Mouse (Mus musculus): ENCODE measurements around the gene Scn3a.

DNA sequence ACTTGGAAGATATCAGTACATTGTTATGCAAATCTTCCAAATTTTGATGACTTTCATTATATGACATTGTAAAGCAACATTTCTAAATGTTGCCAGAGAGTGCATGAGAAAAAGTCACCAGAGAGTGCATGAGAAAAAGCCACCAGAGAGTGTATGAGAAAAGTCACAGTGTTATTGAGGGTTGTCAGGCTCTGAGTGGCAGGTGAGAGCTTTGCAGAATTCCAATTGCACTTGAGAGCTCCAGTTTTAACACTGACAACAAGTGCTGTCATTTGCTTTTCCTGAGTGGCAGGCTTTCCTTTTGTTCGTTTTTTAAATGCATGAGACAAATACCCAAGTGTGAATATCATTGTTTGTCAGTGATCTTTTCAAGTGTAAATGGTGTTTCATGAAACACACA, 25.6 kb downstream of the Scn3a start:
- TF ChIP-seq CTCF (IDR thresholded peaks at IDR 0.05 in 2 of 3, conservative IDR thresholded peaks at IDR 0.05 in 1 of 3; ENCODE audit: control insufficient read depth in 1 of 3, insufficient read depth in 1 of 3, low read depth in 2 of 3, low read length in 3 of 3, poor library complexity in 1 of 3, severe bottlenecking in 1 of 3) (no peak), NELFE (IDR thresholded peaks at IDR 0.05; ENCODE audit: low read depth, low read length) (no peak), MXI1 (IDR thresholded peaks at IDR 0.05; ENCODE audit: low read depth, low read length) (no peak), POLR2A (IDR thresholded peaks at IDR 0.05; ENCODE audit: control insufficient read depth in 1 of 2, insufficient read depth in 1 of 2, low read depth in 1 of 2, low read length in 2 of 2, poor library complexity in 1 of 2) (no peak), MAFK (IDR thresholded peaks at IDR 0.05; ENCODE audit: borderline replicate concordance, low read depth, low read length) (no peak), GABPA (IDR thresholded peaks at IDR 0.05; ENCODE audit: low read depth, low read length) (no peak), HCFC1 (IDR thresholded peaks at IDR 0.05; ENCODE audit: low read depth, low read length) (no peak), TAL1 (IDR thresholded peaks at IDR 0.05; ENCODE audit: low read length) (no peak), GATA1 (IDR thresholded peaks at IDR 0.05; ENCODE audit: low read depth, low read length) (no peak)
